11 mouse cellular contexts compared by ENCODE assay signal in genomic region chr17:56032127-56032733, GRCm38 (mm10). TPM values are rescaled to one million over a fixed set of nuclear protein-coding genes. Genes with fewer than 3 reads are reported as not detected.
A peak's percentile ranks its signal among the peaks of the same experiment; 100 is the strongest.
DNase-seq lines count a peak whose midpoint lies in the region; ATAC-seq lines count a peak whose summit lies in the region.
"Had no signal": no experiment of that assay in that cellular context is flagged by ENCODE, and none has a peak within 500 bp of the region (broad histone marks: within the 10 kb centered on the region; RNA-seq: fewer than 3 reads in every experiment).

No protein-coding gene starts in this region.

- H3K4me2 ChIP-seq in heart, embryonic 13.5 days: no peak overlapping the region
- peak overlapping the region; percentile 17; the same call in 1 of the 2 replicates for H3K4me2 ChIP-seq in kidney, embryonic 16.5 days (replicated peaks; ENCODE audit: low read depth, low read length)

- no peak for ATAC-seq in heart, embryonic 13.5 days (ENCODE audit: extremely low read depth, insufficient number of reproducible peaks, low FRiP score, low TSS enrichment)
- peak; percentile 28 for ATAC-seq in kidney, embryonic 16.5 days (ENCODE audit: low FRiP score, low TSS enrichment)

- no peak for DNase-seq in heart, adult 9 months (ENCODE audit: low spot score in 2 of 2)
- peak; percentile 60 for DNase-seq in 3T3-L1 (ENCODE audit: low read depth, low spot score)
- peak; percentile 66 for DNase-seq in Muller cell, postnatal 12 days (ENCODE audit: inconsistent ontology term)
- DNase-seq in testis, postnatal 14 days (ENCODE audit: low spot score): no peak
- DNase-seq in left cerebral cortex, adult 8-10 months (ENCODE audit: low spot score in 2 of 2): no peak
- no peak for DNase-seq in lung, postnatal 25 days (ENCODE audit: low spot score)
- DNase-seq: heart, postnatal 14 days; right cerebral cortex, adult 18-20 months; thymus, adult 18-20 months had no signal

- no peak overlapping the region for H3K27ac ChIP-seq in heart, embryonic 13.5 days (replicated peaks)
- H3K27ac ChIP-seq in kidney, embryonic 16.5 days (ENCODE audit: low read length): peak overlapping the region; percentile 75

- peak overlapping the region; percentile 50; the same call in 1 of the 2 replicates for H3K9ac ChIP-seq in heart, embryonic 13.5 days
- H3K9ac ChIP-seq in kidney, embryonic 16.5 days (replicated peaks; ENCODE audit: low read length): peak overlapping the region; percentile 44; the same call in 1 of the 2 replicates

- 86% methylated on average over 6 of the region's 6 CpGs for WGBS in heart, embryonic 13.5 days
- 73% methylated on average over 6 of the region's 6 CpGs for WGBS in kidney, embryonic 16.5 days

- no peaks in the 10 kb centered on the region for H3K27me3 ChIP-seq in heart, embryonic 13.5 days (replicated peaks)
- H3K27me3 ChIP-seq in kidney, embryonic 16.5 days (ENCODE audit: insufficient read depth, low read length): no peaks in the 10 kb centered on the region

- H3K4me1 ChIP-seq in heart, embryonic 13.5 days: peaks cover 74% of the 10 kb centered on the region
- peaks cover 55% of the 10 kb centered on the region for H3K4me1 ChIP-seq in kidney, embryonic 16.5 days (ENCODE audit: insufficient read depth, low read length)

- H3K4me3 ChIP-seq in heart, embryonic 13.5 days: no peak overlapping the region
- no peak overlapping the region for H3K4me3 ChIP-seq in kidney, embryonic 16.5 days (ENCODE audit: low read length)

- H3K9me3 ChIP-seq in heart, embryonic 13.5 days: no peaks in the 10 kb centered on the region
- H3K9me3 ChIP-seq in kidney, embryonic 16.5 days (ENCODE audit: low read length): no peaks in the 10 kb centered on the region

- H3K36me3 ChIP-seq in heart, embryonic 13.5 days: peaks cover 48% of the 10 kb centered on the region
- H3K36me3 ChIP-seq in kidney, embryonic 16.5 days (ENCODE audit: insufficient read depth, low read length): peaks cover 15% of the 10 kb centered on the region; the same call in 1 of the 2 replicates

RNA-seq across cellular contexts. Expression of gene Sh3gl1, which starts 4.2 kb away (rescaled TPM):
- 85.0 and 87.6 TPM in 2 replicates for polyA plus RNA-seq in heart, embryonic 13.5 days (2015; fragmentation: Nextera tagmentation; extraction: Ambion mirVana)
- 189 and 190 TPM in 2 replicates for polyA plus RNA-seq in kidney, embryonic 16.5 days (2015; fragmentation: Nextera tagmentation; extraction: Ambion mirVana)
- 10 to 100 TPM; 31.2 to 36.7 (median 34.0) TPM for total RNA-seq in left cerebral cortex, adult 8-10 months (2022)

RNA-seq across cellular contexts. Expression of gene Chaf1a, which starts 8.0 kb away (rescaled TPM):
- polyA plus RNA-seq in heart, embryonic 13.5 days (2015; fragmentation: Nextera tagmentation; extraction: Ambion mirVana): 14.1 and 14.2 TPM in 2 replicates
- 26.0 and 28.4 TPM in 2 replicates for polyA plus RNA-seq in kidney, embryonic 16.5 days (2015; fragmentation: Nextera tagmentation; extraction: Ambion mirVana)
- total RNA-seq in left cerebral cortex, adult 8-10 months (2022): 1 to 10 TPM; 2.6 to 3.5 (median 3.1) TPM

RNA-seq across cellular contexts. Expression of gene Mpnd, which starts 26.7 kb away (rescaled TPM):
- polyA plus RNA-seq in heart, embryonic 13.5 days (2015; fragmentation: Nextera tagmentation; extraction: Ambion mirVana): 62.1 and 68.1 TPM in 2 replicates
- polyA plus RNA-seq in kidney, embryonic 16.5 days (2015; fragmentation: Nextera tagmentation; extraction: Ambion mirVana): 109 and 112 TPM in 2 replicates
- 100 to 1,000 TPM; 107 to 123 (median 117) TPM for total RNA-seq in left cerebral cortex, adult 8-10 months (2022)

RNA-seq across cellular contexts. Expression of gene Stap2, which starts 26.8 kb away (rescaled TPM):
- 11.9 and 14.6 TPM in 2 replicates for polyA plus RNA-seq in heart, embryonic 13.5 days (2015; fragmentation: Nextera tagmentation; extraction: Ambion mirVana)
- 21.0 and 21.4 TPM in 2 replicates for polyA plus RNA-seq in kidney, embryonic 16.5 days (2015; fragmentation: Nextera tagmentation; extraction: Ambion mirVana)
- total RNA-seq in left cerebral cortex, adult 8-10 months (2022): 1 to 10 TPM; 1.7 to 2.4 (median 2.1) TPM

RNA-seq across cellular contexts. Expression of gene Ubxn6, which starts 42.6 kb away (rescaled TPM):
- polyA plus RNA-seq in heart, embryonic 13.5 days (2015; fragmentation: Nextera tagmentation; extraction: Ambion mirVana): 37.8 and 44.2 TPM in 2 replicates
- 46.2 and 47.2 TPM in 2 replicates for polyA plus RNA-seq in kidney, embryonic 16.5 days (2015; fragmentation: Nextera tagmentation; extraction: Ambion mirVana)
- total RNA-seq in left cerebral cortex, adult 8-10 months (2022): 10 to 100 TPM; 86.2 to 97.2 (median 91.5) TPM

Comparison
In these comparisons a context has a peak if more than half of its experiments do, and no peak if none do; other contexts are left out.
1. DNase-seq: peak in 3T3-L1 (single experiment) and Muller cell, postnatal 12 days (single experiment); none in heart, adult 9 months (0 of 2), testis, postnatal 14 days (single experiment), left cerebral cortex, adult 8-10 months (0 of 2) and lung, postnatal 25 days (single experiment).